Mouse (Mus musculus) CH12.LX (cell line): Measurements from ENCODE around the gene Mrgprb2. TPM values are rescaled to one million over a fixed set of nuclear protein-coding genes. Genes with fewer than 3 reads are reported as not detected.

Source experiments
- DNase-seq: peaks from one replicate; pipeline ENCODE4 v3.0.0-alpha.2; 2013; ENCODE audit errors: extremely low read depth
- H3K27ac ChIP-seq: 2 replicates; pipeline ENCODE4 v1.5.1; 2012; ENCODE audit warnings: low read depth, mild to moderate bottlenecking, control low read depth, moderate library complexity; ENCODE audit not compliant: insufficient read depth
- H3K27me3 ChIP-seq: replicated peaks from 2 replicates; pipeline ENCODE3; 2012; ENCODE audit warnings: inconsistent platforms
- H3K36me3 ChIP-seq, 2 experiments: replicated peaks in 1 of 2; 2 replicates each; pipeline versions ENCODE3 to v1.6.1; 2012; ENCODE audit warnings: inconsistent platforms in 1 of 2, low read length in 1 of 2, mild to moderate bottlenecking in 1 of 2, mixed read lengths in 1 of 2, moderate library complexity in 1 of 2; ENCODE audit not compliant: control insufficient read depth in 1 of 2, insufficient read depth in 1 of 2
- H3K4me1 ChIP-seq, 2 experiments: 2 replicates each; pipeline ENCODE4 v1.6.1; 2012; ENCODE audit warnings: inconsistent platforms in 1 of 2, moderate library complexity in 1 of 2; ENCODE audit not compliant: insufficient read depth in 2 of 2, control insufficient read depth in 1 of 2
- H3K4me2 ChIP-seq: 2 replicates; pipeline ENCODE4 v1.6.1; 2012; ENCODE audit warnings: low read depth, mild to moderate bottlenecking, control low read depth; ENCODE audit not compliant: poor library complexity, insufficient read depth, severe bottlenecking
- H3K4me3 ChIP-seq, 3 experiments: fragments of 150-350 bp in 1 of 3; sonication (generic) in 1 of 3; replicated peaks in 1 of 3; 2 replicates each; pipeline versions ENCODE3 to v1.5.1; 2011 to 2012; ENCODE audit warnings: low read depth in 2 of 3, low read length in 2 of 3, mild to moderate bottlenecking in 2 of 3, moderate library complexity in 2 of 3, control low read depth in 1 of 3, improper control_type of control experiment in 1 of 3, inconsistent platforms in 1 of 3, mixed read lengths in 1 of 3; ENCODE audit not compliant: poor library complexity in 1 of 3
- H3K79me2 ChIP-seq: replicated peaks from 2 replicates; pipeline ENCODE4 v1.6.1; 2012; ENCODE audit warnings: mild to moderate bottlenecking, moderate library complexity; ENCODE audit not compliant: control insufficient read depth, poor library complexity, insufficient read depth, severe bottlenecking; ENCODE audit errors: extremely low read depth
- H3K9ac ChIP-seq: 2 replicates; pipeline ENCODE4 v1.6.1; 2012; ENCODE audit warnings: low read depth, mild to moderate bottlenecking, control low read depth, moderate library complexity; ENCODE audit not compliant: insufficient read depth
- H3K9me3 ChIP-seq: replicated peaks from 2 replicates; pipeline ENCODE3; 2012; ENCODE audit warnings: low read length, inconsistent platforms, mixed read lengths
- CHD1 ChIP-seq: IDR thresholded peaks from 2 replicates; pipeline ENCODE4 v1.6.1; 2012; ENCODE audit warnings: low read depth, low read length, improper control_type of control experiment, inconsistent platforms
- CHD2 ChIP-seq: IDR thresholded peaks from 2 replicates; pipeline ENCODE4 v1.6.1; 2011; ENCODE audit warnings: low read length, improper control_type of control experiment
- E2F4 ChIP-seq: IDR thresholded peaks from 2 replicates; pipeline ENCODE4 v1.6.1; 2011; ENCODE audit warnings: low read depth, low read length, improper control_type of control experiment; ENCODE audit not compliant: insufficient replicate concordance
- ETS1 ChIP-seq: conservative IDR thresholded peaks from 2 replicates; pipeline ENCODE4 v1.6.1; 2012; ENCODE audit warnings: low read depth, mild to moderate bottlenecking, inconsistent platforms, low read length, improper control_type of control experiment, moderate library complexity
- GABPA ChIP-seq: IDR thresholded peaks from 2 replicates; pipeline ENCODE4 v1.6.1; 2012; ENCODE audit warnings: low read depth, low read length, improper control_type of control experiment, inconsistent platforms; ENCODE audit not compliant: insufficient replicate concordance
- IRF4 ChIP-seq: IDR thresholded peaks from 2 replicates; pipeline ENCODE4 v1.6.1; 2014; ENCODE audit warnings: low read depth, mild to moderate bottlenecking, inconsistent platforms, low read length, improper control_type of control experiment
- JUND ChIP-seq: conservative IDR thresholded peaks from 2 replicates; pipeline ENCODE4 v1.6.1; 2011; ENCODE audit warnings: low read depth, low read length, improper control_type of control experiment
- MAX ChIP-seq: IDR thresholded peaks from 2 replicates; pipeline ENCODE4 v1.6.1; 2011; ENCODE audit warnings: low read length, improper control_type of control experiment
- MAZ ChIP-seq: IDR thresholded peaks from 2 replicates; pipeline ENCODE4 v1.6.1; 2012; ENCODE audit warnings: low read depth, mild to moderate bottlenecking, inconsistent platforms, low read length, improper control_type of control experiment, moderate library complexity
- MEF2A ChIP-seq: IDR thresholded peaks from 2 replicates; pipeline ENCODE4 v1.6.1; 2014; ENCODE audit warnings: low read depth, mild to moderate bottlenecking, inconsistent platforms, low read length, improper control_type of control experiment, borderline replicate concordance
- NRF1 ChIP-seq: IDR thresholded peaks from 2 replicates; pipeline ENCODE4 v1.6.1; 2014; ENCODE audit warnings: low read depth, mild to moderate bottlenecking, inconsistent platforms, low read length, improper control_type of control experiment, moderate library complexity
- PAX5 ChIP-seq: IDR thresholded peaks from 2 replicates; pipeline ENCODE4 v1.6.1; 2012; ENCODE audit warnings: low read length, inconsistent platforms, mixed read lengths
- POLR2A ChIP-seq: IDR thresholded peaks from 2 replicates; pipeline ENCODE4 v1.6.1; 2011; ENCODE audit warnings: low read depth, mild to moderate bottlenecking, improper control_type of control experiment, low read length
- RAD21 ChIP-seq: IDR thresholded peaks from 2 replicates; pipeline ENCODE4 v1.6.1; 2011; ENCODE audit warnings: low read depth, mild to moderate bottlenecking, low read length, improper control_type of control experiment, moderate library complexity
- RCOR1 ChIP-seq: conservative IDR thresholded peaks from 2 replicates; pipeline ENCODE4 v1.6.1; 2012; ENCODE audit warnings: low read depth, mild to moderate bottlenecking, inconsistent platforms, low read length, improper control_type of control experiment
- USF1 ChIP-seq: IDR thresholded peaks from 2 replicates; pipeline ENCODE4 v1.6.1; 2014; ENCODE audit warnings: low read depth, mild to moderate bottlenecking, inconsistent platforms, low read length, improper control_type of control experiment
- ZKSCAN1 ChIP-seq: IDR thresholded peaks from 2 replicates; pipeline ENCODE4 v1.6.1; 2012; ENCODE audit warnings: low read depth, inconsistent platforms, low read length, improper control_type of control experiment, borderline replicate concordance
- ZMIZ1 ChIP-seq: IDR thresholded peaks from 2 replicates; pipeline ENCODE4 v1.6.1; 2012; ENCODE audit warnings: low read depth, mild to moderate bottlenecking, inconsistent platforms, low read length, improper control_type of control experiment
- dilution Hi-C: fragments of 300-500 bp; cut with MboI; formaldehyde crosslinking; loops from 2 replicates; pipeline ENCODE4 v1.14.3; 2020; ENCODE audit warnings: low sequenced_read_pairs; ENCODE audit not compliant: extremely low pct_unique_long_range_greater_than_20kb, extremely low pct_ligation_motif_present
- in situ Hi-C: fragments of 300-500 bp; cut with MboI; formaldehyde crosslinking; loops from 3 replicates; pipeline ENCODE4 v1.14.3; 2019; ENCODE audit warnings: low sequenced_read_pairs, low pct_ligation_motif_present, low pct_unique_long_range_greater_than_20kb, mixed read lengths
- polyA plus RNA-seq: library from polyadenylated mRNA; unstranded; fragments of >175 nt; gene quantifications from 2 replicates; pipeline ENCODE4 v1.2.1, GENCODE M21; 2012; ENCODE audit warnings: low read depth; ENCODE audit not compliant: insufficient read length
- total RNA-seq, 2 experiments: library from RNA; depleted of rRNA; stranded (reverse); fragments of 300-350 nt in 1 of 2; fragments of >200 nt in 1 of 2; gene quantifications; 2 replicates each; pipeline ENCODE4 v1.2.3; 2012 to 2014

Mrgprb2 gene
- total RNA-seq (2012; rRNA removed) (not detected in 2 replicates), total RNA-seq (2014; rRNA removed) (not detected in 2 replicates), polyA plus RNA-seq (not detected in 2 replicates)

GRCm38 (mm10) chr7:48557986-48558385 lies at the start of gene Mrgprb2:
TSS of gene Mrgprb2 (minus strand) at chr7:48558086.
- Histone ChIP-seq H3K79me2 (no peaks in the 10 kb centered on the region), H3K4me2 (no peak within 1 kb of the TSS), H3K9ac (no peak within 1 kb of the TSS), H3K4me3 (no peak within 1 kb of the TSS), H3K36me3 (no peaks in the 10 kb centered on the region), H3K27ac (no peak within 1 kb of the TSS), H3K27me3 (peaks cover 24% of the 10 kb centered on the region), H3K9me3 (no peaks in the 10 kb centered on the region), H3K4me1 (no peaks in the 10 kb centered on the region)
- TF ChIP-seq ZMIZ1 (no peak), NRF1 (no peak), GABPA (no peak), POLR2A (no peak), IRF4 (no peak), MAX (no peak), CHD2 (no peak), E2F4 (no peak), USF1 (no peak), RAD21 (no peak), PAX5 (no peak), MAZ (no peak), CHD1 (no peak), ZKSCAN1 (no peak), RCOR1 (no peak), JUND (no peak), MEF2A (no peak), ETS1 (no peak)
- in situ Hi-C loops = no loop called here
- DNase-seq = no peak
- dilution Hi-C loops = no loop called here

Other genes with a start within 250 kb of the Mrgprb2 start
- gene Mrgprb8, start 169.6 kb downstream of the Mrgprb2 start, total RNA-seq (2012; rRNA removed) = not detected in 2 replicates
- gene Mrgprb8, start 169.6 kb downstream of the Mrgprb2 start, total RNA-seq (2014; rRNA removed) = not detected in 2 replicates
- not detected in 2 replicates for gene Mrgprb8, start 169.6 kb downstream of the Mrgprb2 start, polyA plus RNA-seq
- gene Mrgprb1, start 101.7 kb downstream of the Mrgprb2 start, total RNA-seq (2012; rRNA removed) = not detected in 2 replicates
- not detected in 2 replicates for gene Mrgprb1, start 101.7 kb downstream of the Mrgprb2 start, total RNA-seq (2014; rRNA removed)
- not detected in 2 replicates for gene Mrgprb1, start 101.7 kb downstream of the Mrgprb2 start, polyA plus RNA-seq
- gene Mrgprx2, start 58.8 kb downstream of the Mrgprb2 start, total RNA-seq (2012; rRNA removed) = not detected in 2 replicates
- not detected in 2 replicates for gene Mrgprx2, start 58.8 kb downstream of the Mrgprb2 start, total RNA-seq (2014; rRNA removed)
- not detected in 2 replicates for gene Mrgprx2, start 58.8 kb downstream of the Mrgprb2 start, polyA plus RNA-seq
- gene Mrgprb3, start 85.7 kb upstream of the Mrgprb2 start, total RNA-seq (2012; rRNA removed) = not detected in 2 replicates
- gene Mrgprb3, start 85.7 kb upstream of the Mrgprb2 start, total RNA-seq (2014; rRNA removed) = not detected in 2 replicates
- not detected in 2 replicates for gene Mrgprb3, start 85.7 kb upstream of the Mrgprb2 start, polyA plus RNA-seq
- 19.9 and 22.0 TPM in 2 replicates for gene Zdhhc13, start 230.9 kb upstream of the Mrgprb2 start, total RNA-seq (2012; rRNA removed)
- gene Zdhhc13, start 230.9 kb upstream of the Mrgprb2 start, total RNA-seq (2014; rRNA removed) = 74.3 and 76.8 TPM in 2 replicates
- gene Zdhhc13, start 230.9 kb upstream of the Mrgprb2 start, polyA plus RNA-seq = 29.8 and 32.3 TPM in 2 replicates